Comparison of ENCODE assay signal across 10 mouse cellular contexts in genomic region chr2:174008350-174009218, GRCm38 (mm10).
DNase-seq lines count a peak whose midpoint lies in the region; ATAC-seq lines count a peak whose summit lies in the region.
"Had no signal": no experiment of that assay in that cellular context is flagged by ENCODE, and none has a peak within 500 bp of the region (broad histone marks: within the 10 kb centered on the region; RNA-seq: fewer than 3 reads in every experiment).

No protein-coding gene starts in this region.

- H3K27me3 ChIP-seq in embryonic facial prominence, embryonic 10.5 days (replicated peaks; ENCODE audit: low read depth, poor library complexity, severe bottlenecking) = no peaks in the 10 kb centered on the region
- H3K27me3 ChIP-seq in hindbrain, embryonic 12.5 days = no peaks in the 10 kb centered on the region
- H3K27me3 ChIP-seq: liver, embryonic 13.5 days had no signal

- peak; percentile 25 to 38 for DNase-seq in heart, postnatal 10 days
- DNase-seq in heart, adult 8-10 months (ENCODE audit: low spot score) = no peak
- DNase-seq in embryonic facial prominence, embryonic 10.5 days (ENCODE audit: low spot score) = peak; percentile 64
- DNase-seq in neural tube, embryonic 10.5 days (ENCODE audit: extremely low spot score, low spot score) = peak; percentile 59
- DNase-seq in thymus, postnatal 25 days = no peak
- DNase-seq in MN1 (ENCODE audit: low spot score) = no peak
- no peak for DNase-seq in layer of hippocampus, postnatal 14 days (ENCODE audit: low spot score in 2 of 2)
- DNase-seq: cerebellum, adult 18-20 months; liver, embryonic 13.5 days had no signal

- no peak overlapping the region for H3K4me3 ChIP-seq in embryonic facial prominence, embryonic 10.5 days
- H3K4me3 ChIP-seq in hindbrain, embryonic 12.5 days = no peak overlapping the region
- H3K4me3 ChIP-seq: liver, embryonic 13.5 days had no signal

- WGBS in embryonic facial prominence, embryonic 10.5 days = 48% methylated on average over 19 of the region's 19 CpGs
- WGBS in hindbrain, embryonic 12.5 days = 27% methylated on average over 19 of the region's 19 CpGs

- H3K4me1 ChIP-seq in embryonic facial prominence, embryonic 10.5 days = peaks cover 32% of the 10 kb centered on the region
- H3K4me1 ChIP-seq in hindbrain, embryonic 12.5 days = peaks cover 27% of the 10 kb centered on the region
- H3K4me1 ChIP-seq: liver, embryonic 13.5 days had no signal

- intact Hi-C loops in heart, postnatal 10 days (cut with DNase I) = no loop called here

- peak; percentile 65 for ATAC-seq in hindbrain, embryonic 12.5 days (ENCODE audit: low FRiP score)

- no peaks in the 10 kb centered on the region for H3K36me3 ChIP-seq in embryonic facial prominence, embryonic 10.5 days (replicated peaks)
- H3K36me3 ChIP-seq in hindbrain, embryonic 12.5 days = no peaks in the 10 kb centered on the region
- H3K36me3 ChIP-seq: liver, embryonic 13.5 days had no signal

- no peak overlapping the region for H3K9ac ChIP-seq in hindbrain, embryonic 12.5 days
- H3K9ac ChIP-seq: liver, embryonic 13.5 days had no signal

- H3K4me2 ChIP-seq in hindbrain, embryonic 12.5 days (replicated peaks) = no peak overlapping the region
- H3K4me2 ChIP-seq: liver, embryonic 13.5 days had no signal

- peaks cover 12% of the 10 kb centered on the region; the same call in 1 of the 2 replicates for H3K9me3 ChIP-seq in embryonic facial prominence, embryonic 10.5 days
- H3K9me3 ChIP-seq in hindbrain, embryonic 12.5 days (replicated peaks) = peaks cover 8% of the 10 kb centered on the region

- H3K27ac ChIP-seq in embryonic facial prominence, embryonic 10.5 days (replicated peaks) = peak overlapping the region; percentile 72
- peak overlapping the region; percentile 74 for H3K27ac ChIP-seq in hindbrain, embryonic 12.5 days
- H3K27ac ChIP-seq: liver, embryonic 13.5 days had no signal

Comparison
In these comparisons a context has a peak if more than half of its experiments do, and no peak if none do; other contexts are left out.
1. DNase-seq: peak in heart, postnatal 10 days (2 of 2), embryonic facial prominence, embryonic 10.5 days (single experiment) and neural tube, embryonic 10.5 days (single experiment); none in heart, adult 8-10 months (single experiment), thymus, postnatal 25 days (single experiment), MN1 (single experiment) and layer of hippocampus, postnatal 14 days (0 of 2).